Mouse (Mus musculus) CD4-positive, CD25-positive, alpha-beta regulatory T cell, adult 4 months (primary cell): Measurements from ENCODE around the gene Myoz1. TPM values are rescaled to one million over a fixed set of nuclear protein-coding genes. Genes with fewer than 3 reads are reported as not detected.
"Not testable (repeated sequence)": the region's sequence is repeated elsewhere in the genome, so short reads cannot be mapped to it uniquely, and the experiment has no call there.

ENCODE experiments used
- ATAC-seq: one replicate; pipeline ENCODE4 v1.8.0; 2017
- polyA plus RNA-seq, 2 experiments: library from polyadenylated mRNA; unstranded; fragments of 100-300 nt; shearing (Covaris generic); gene quantifications; one replicate each; pipeline ENCODE4 v1.2.1; 2017

Gene Myoz1
- polyA plus RNA-seq, 2 experiments from 2014 or later = not detected

DNA sequence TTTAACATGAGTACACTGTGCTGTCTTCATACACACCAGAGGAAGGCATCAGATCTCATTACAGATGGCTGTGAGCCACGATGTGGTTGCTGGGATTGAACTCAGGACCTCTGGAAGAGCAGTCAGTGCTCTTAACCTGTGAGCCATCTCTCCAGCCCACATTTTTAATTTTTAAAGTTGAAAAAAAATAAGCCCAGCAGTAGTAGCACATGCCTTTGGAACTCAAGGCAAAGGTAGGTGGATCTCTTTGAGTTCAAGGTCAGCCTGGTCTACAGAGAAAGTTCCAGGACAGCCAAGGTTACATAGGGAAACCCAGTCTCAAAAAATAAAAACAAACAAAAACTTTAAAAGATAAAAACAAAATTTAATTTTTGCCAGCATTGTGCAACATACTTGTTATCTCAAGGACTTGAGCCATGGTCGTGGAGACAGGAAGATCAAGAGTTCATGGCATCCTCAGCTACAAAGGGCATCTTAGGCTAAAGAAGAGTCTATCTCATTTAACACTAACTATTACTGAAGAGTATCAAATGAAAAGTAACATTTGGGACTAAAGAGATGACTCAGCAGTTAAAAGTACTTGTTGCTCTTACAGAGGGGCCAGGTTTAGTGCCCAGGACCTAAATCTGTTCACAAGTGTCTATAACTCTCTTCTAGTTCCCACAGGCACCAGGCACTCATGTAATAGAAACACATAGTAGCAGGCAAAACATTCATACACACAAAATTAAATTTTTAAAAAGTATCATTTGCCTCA lies 18.3 kb downstream of the Myoz1 start:
- no peak for ATAC-seq

DNA sequence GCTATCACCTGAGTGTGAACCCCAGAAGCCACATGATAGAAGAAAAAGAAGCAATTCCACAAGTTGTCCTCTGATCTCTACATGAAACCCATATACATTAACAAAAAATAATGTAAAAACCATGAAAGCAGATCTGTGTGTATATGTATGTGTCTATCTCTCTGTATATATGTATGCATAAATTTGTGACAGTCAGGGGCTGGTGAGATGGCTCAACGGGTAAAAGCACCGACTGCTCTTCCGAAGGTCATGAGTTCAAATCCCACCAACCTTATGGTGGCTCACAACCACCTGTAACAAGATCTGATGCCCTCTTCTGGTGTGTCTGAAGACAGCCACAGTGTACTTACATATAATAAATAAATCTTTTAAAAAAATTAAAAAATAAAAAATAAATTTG lies 19.4 kb downstream of the Myoz1 start:
- ATAC-seq = not testable (repeated sequence)

DNA sequence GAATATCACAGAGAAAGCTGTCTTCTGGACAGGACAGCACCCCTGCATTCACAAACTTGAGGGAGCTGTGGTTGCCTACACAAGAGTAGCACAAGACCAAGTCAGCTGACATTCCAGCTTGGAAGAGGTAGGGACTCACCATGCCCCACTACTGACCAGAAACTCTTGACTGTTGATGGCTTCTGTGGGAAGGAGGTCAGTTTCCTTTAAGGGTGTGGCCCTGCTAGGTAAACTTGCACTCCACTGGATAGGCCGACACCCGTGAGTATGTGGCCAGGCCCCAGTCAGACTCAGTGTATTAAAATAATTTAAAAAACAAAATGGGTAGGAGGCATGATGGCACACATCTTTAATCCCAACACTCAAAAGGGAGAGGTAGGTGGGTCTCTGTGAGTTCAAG lies 20.8 kb downstream of the Myoz1 start:
- ATAC-seq = no peak

DNA sequence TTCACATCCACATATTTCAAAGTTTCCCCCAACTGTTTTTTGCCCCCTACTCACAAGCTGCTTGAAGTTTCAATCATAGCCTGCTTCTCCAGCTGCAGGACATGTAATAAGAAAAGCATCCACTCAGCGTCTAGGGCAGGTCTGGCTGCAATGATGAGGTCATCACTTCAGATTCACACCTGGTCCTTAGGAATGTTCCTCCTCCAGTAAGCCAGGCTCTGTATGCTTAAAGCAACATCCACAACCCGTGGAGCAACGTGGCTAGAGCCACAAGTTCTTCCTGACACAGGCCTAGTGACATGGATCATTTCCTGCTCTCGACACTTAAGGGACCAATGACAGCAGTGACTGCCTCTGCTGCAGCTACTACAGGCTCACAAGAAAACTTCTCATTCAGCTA lies 25.1 kb downstream of the Myoz1 start:
- no peak for ATAC-seq

DNA sequence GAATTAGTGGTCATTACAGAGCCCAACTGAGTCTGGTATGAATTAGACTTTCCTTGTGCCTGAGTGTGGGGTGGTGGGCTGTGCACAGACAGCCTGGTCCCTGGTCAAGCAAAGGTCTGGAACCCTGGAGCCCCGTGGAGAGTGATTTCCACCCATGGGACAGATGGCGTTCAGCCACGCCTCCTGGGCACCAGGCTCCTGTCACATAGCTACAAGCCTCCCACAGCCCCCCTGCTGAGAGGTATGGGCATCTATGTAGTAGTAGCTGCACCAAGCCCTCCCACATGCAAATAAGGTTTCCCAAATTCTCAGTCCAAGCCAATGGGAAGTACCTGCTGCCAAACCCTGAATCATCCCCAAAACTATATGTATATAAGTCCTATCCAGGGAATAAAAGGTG lies 29.4 kb downstream of the Myoz1 start:
- no peak for ATAC-seq

DNA sequence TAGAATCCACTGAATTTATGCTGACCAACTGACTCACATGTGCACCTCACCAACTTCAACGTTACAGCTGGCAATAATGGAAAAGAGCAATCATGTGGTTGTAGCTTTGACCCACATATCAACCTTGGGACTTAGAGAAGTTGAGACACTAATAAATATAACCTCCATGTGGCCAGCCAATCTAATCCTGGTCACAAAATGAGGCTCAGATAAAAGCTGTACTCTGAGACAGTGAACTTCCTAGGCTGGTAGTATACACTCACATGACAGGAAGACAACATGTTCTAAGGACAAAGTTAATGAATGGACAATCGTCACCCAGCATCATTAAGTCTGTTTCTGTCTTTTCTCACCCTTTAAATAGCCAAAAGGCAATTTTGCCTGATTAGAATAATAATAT lies 29.9 kb downstream of the Myoz1 start:
- ATAC-seq = no peak

DNA sequence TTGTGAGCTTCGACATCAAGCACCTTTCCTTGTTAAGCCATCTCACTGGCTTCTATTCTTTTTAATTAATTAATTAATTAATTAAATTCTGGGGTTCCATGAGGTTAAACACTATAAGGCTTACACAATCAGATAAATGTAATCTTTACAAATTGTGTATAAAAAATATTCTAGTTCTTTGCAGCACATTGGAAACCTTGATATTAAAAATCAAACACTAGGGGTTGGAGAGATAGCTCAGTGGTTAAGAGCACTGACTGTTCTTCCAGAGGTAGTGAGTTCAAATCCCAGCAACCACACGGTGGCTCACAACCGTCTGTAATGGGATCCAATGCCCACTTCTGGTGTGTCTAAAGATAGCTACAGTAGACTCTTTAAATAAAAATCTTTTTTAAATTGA lies 33.4 kb downstream of the Myoz1 start:
- no peak for ATAC-seq

DNA sequence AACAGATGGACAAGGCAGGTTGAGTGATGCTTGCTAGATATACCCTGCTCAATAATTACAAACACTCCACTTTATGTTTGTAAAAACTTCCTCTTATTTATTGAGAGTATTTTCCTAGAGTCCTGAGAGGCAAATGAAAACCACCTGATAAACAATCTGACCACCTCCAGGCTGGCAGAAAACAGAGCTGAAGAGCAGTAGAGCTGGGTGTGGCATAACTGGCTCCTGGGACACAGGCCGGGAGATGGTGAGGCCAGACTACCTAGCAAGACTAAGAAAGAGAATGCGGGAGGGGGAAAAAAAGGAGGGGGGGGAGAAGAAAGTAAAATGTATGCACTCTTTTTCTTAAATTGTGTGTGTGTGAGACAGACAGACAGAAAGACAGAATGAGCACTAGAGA lies 33.9 kb downstream of the Myoz1 start:
- ATAC-seq = no peak

DNA sequence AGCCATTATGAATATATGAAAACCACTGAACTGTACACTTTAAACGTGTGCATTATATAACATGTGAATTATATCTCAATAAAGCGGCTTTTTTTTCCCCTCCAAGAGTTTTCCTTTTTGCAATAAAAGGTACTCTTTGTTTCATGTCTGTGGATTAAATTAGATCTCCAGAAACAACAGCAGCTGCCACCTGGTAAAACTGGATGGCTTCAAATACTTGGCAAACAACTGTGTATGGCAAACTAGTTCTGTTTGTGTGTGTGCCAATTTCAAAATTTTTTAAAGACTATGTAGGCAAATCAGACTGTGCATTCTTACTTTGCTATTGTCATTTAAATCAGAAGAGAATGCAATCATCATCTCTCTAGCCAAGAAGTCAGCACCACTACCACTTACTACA lies 34.4 kb downstream of the Myoz1 start:
- ATAC-seq = no peak

DNA sequence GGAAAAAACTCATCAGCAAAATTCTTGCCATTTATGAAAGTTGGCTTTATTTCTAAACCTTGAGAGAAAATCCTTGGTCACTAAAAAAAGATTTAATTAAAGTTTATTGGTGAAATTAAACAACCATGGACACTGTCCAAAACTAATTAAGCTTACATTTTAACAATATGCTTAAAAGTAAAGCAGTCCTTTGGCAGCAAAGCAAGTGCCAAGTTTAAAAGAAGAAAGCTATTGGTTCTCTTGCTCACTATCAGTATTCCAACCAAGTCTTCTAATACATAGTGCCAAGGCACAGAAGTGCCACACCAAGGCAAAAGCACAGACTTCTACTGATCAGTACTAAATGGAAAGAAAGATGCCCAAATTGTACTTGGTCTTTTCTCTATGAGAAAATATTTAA lies 37.2 kb downstream of the Myoz1 start:
- ATAC-seq = no peak

DNA sequence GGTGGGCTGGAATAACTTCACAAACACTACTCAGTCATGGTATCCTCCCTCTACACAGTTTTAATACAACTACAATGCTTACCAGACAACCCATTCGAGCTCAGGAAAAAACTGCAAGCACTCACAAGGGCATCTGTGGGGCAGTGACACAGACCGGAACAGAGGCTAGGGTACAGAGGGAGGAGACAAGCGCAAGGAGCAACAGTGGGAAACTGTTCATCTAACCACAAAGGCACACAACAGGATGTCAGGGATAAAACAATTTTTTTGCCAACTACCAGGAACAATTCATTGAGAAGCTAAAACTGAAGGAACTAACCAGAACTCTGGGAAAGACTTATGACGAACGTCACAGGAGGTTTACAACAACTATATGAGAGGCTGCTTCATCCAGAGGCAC lies 38.1 kb downstream of the Myoz1 start:
- no peak for ATAC-seq

DNA sequence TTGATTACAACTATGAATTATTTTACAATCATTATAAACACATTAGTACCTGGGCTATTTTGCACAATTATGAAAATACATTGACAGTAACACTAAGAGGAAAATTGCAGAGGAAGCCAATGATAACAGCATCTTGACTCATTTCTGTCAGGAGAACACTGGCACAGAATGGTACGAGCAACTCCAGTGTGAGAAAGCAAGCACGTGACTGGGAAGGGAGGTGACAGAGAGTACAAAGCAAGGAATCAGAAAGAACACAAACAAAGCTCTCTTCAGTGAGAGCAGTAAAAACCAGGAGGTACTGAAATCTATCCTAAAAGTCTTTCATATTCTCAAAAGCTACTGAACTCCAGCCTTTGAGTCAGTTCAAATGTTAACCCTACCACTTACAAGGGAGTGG lies 39.9 kb downstream of the Myoz1 start:
- no peak for ATAC-seq

DNA sequence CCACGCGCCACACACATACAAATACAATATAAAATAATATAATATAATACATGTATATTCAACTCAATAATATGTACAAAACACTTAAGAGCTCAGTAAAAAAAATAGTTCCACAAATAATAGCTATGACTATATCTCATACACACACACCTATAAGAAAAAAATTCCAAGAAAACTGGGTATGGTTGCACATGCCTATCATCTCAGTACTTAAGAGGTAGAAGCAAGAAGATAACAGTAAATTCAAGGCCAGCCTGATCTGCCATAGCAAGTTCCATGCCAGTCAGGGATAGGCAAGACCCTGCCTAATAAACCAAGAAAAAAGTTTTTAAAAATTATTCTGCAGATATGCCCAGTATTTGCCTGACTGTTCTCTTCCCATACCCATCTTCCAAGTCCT lies 41.3 kb downstream of the Myoz1 start:
- ATAC-seq = no peak

DNA sequence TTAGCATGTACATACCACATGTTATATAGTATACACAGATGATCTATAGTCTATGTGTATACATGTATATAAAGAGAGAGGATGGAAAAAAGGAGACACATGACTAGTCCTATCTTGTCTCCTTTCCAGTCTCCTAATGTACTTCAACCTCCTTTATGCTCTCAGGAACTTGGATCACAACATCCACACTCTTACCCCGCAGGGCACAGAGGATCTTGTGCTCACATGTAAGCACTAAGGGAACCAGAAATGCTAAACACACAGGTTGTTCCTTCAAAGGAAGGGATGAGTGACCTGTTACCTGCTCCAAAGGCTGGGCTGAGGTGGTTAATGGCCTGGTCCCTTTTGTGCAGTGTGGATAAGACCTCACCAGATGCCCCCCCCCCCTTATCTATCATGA lies 43.5 kb downstream of the Myoz1 start:
- no peak for ATAC-seq

DNA sequence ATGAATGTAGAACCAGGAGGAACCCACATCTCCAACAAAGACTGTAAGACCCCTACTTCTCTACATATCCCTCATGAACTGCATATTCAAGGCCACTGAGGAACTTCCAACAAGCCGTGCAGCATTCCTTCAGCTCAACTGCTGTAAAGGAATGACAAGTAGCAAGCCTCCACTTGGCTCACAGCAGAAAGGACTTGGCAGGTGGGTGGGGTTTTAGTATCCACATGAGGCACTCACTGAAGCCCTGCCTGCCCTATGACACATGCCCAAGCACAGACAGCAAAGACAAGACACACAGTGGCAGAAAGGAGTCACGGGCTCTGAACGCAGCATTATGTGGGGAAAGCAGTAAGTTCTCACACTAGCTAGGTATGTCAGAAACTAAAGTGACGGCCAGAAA lies 46.2 kb downstream of the Myoz1 start:
- no peak for ATAC-seq

DNA sequence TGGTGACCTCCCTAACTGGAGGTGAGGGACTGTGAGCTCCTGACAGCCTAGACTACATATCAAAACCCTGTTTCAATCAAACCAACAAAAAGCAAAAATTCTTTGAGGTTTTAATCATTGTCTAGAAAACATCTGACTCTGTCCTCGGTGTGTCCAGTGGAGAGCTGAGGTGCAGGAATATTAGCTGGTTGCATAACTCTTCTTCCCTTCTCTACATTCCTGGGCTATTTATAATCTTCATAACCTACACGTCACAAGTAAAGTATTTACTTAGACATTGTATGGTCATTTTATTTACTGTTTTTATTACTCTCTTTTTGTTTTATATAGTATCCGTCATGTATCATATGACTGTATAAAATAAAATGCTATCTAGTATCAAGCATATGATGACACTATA lies 46.8 kb downstream of the Myoz1 start:
- ATAC-seq = no peak

DNA sequence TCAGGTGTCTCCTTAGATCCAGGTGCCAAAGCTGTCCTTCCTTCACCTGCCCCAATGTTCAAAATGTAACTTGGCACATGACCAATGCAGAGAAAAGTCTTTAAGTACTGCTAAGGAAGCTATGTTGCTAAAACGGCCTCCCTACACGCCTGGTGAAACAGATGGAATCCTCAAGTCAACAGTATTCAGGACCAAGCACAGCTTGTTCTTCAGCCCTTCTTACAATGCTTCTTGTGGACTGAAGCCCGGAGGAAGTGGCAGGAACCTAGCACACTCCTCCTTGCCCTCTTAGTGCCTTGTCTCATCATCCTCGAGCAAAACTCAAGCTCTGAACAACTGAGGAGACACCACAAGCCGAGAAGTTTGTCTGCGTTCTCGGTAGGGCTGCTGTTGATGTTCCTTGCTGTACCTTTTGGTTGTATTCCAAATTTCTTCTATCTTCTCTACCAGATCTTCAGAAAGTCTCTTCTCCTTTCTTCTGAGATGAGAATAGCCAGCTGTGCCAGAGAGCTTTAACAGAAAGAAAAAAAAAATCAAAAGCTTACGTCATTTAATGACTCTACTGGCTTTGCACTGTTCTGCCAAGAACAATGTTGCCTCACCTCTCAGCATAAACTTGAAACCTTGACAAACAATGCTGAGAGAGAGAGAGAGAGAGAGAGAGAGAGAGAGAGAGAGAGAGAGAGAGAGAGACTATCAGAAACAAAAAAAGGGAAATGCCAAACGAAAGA lies 48.8 kb downstream of the Myoz1 start:
- ATAC-seq = no peak

DNA sequence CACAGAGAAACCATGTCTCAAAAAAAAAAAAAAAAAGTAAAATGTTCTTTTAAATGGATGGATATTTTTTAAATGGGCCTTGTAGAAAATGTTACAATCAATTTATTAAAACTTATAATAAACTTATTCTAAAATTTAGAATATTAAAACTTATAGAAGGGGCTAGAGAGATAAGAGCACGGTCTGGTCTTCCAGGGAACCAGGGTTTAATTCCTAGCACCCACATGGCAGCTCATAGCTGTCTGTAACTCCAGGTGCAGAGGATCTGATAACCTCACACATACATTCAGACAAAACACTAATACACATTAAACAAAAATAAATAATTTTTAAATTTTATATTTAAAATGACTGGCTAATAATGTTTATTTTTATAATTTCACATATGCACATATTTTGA lies 55.1 kb downstream of the Myoz1 start:
- ATAC-seq = no peak

DNA sequence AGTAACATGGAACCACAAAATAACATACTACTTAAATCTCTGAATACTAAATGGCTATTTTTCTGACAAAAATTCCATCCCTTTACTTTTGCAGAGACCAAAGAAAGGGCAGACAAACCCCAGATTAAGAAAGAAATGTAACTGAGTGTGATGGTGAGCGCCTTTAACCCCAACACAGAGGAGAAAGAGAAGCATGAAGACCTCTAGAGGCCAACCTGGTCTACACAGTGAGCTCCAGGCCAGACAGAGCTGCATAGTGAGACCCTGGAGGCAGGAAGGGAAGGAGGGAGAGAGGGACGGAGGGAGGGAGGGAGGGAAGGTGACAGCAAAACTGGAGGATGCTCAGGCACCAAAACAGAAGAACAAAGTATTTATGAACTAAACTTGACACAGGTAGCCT lies 56.1 kb downstream of the Myoz1 start:
- ATAC-seq = no peak

DNA sequence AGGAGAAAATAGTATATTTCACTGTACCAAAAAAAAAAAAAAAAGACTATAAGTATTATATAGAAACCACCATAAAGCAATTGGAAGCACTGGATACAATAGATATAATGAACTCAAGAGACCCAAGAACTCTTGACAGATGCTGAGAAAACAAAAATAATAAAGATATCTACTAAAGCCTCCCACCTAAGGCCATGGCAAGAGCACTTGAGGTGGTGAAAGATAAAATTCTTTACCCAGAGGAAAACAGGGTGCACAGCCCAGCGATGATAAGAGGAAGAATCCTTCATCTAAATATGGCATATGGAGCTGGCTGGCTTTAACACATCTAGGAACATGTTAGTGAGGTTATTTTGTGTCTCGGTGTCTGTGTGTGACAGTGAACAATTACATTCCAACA lies 56.8 kb downstream of the Myoz1 start:
- no peak for ATAC-seq
